Mouse (Mus musculus): ENCODE data around the gene Traf4. TPM values are rescaled to one million over a fixed set of nuclear protein-coding genes. Genes with fewer than 3 reads are reported as not detected.

The Traf4 gene
- polyA plus RNA-seq, 1 experiment from 2014 or later = 52.4 TPM

DNA sequence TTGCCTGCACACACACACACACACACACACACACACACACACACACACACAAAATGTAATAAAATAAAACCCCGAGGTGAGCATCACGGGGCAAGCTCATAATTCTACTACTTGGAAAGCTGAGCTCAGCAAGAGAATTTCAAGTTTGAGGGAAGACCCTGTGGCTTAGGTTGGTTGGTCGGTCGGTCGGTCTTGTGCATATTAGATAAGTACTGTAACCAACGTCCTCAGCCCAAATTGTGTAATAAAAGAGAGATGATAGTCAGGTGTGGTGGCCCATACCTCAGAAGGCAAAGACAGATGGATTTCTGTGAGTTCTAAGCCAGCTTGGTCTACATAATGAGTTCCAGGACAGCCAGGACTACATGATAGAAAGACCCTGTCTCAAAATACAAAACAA lies 31.5 kb downstream of the Traf4 start:
- Histone ChIP-seq H3K36me3 (ENCODE audit: control insufficient read depth, insufficient read depth, low read length) (0 out of 2 replicates have a peak, but pooled peaks cover 4% of the 10 kb centered on the region), H3K27ac (replicated peaks; ENCODE audit: low read depth, low read length) (no peak overlapping the region), H3K9me3 (ENCODE audit: control insufficient read depth, low read length) (no peaks in the 10 kb centered on the region), H3K4me1 (ENCODE audit: control insufficient read depth, insufficient read depth, low read length) (no peaks in the 10 kb centered on the region), H3K9ac (ENCODE audit: low read depth, low read length) (no peak overlapping the region), H3K4me3 (ENCODE audit: low read depth, low read length) (no peak overlapping the region), H3K27me3 (replicated peaks; ENCODE audit: control insufficient read depth, insufficient read depth, low read length) (no peaks in the 10 kb centered on the region), H3K4me2 (ENCODE audit: low read depth, low read length) (no peak overlapping the region)
- WGBS = 85% methylated on average over 6 of the region's 6 CpGs
- DNase-seq (ENCODE audit: low spot score) (no peak), ATAC-seq (ENCODE audit: low read depth) (no peak)

DNA sequence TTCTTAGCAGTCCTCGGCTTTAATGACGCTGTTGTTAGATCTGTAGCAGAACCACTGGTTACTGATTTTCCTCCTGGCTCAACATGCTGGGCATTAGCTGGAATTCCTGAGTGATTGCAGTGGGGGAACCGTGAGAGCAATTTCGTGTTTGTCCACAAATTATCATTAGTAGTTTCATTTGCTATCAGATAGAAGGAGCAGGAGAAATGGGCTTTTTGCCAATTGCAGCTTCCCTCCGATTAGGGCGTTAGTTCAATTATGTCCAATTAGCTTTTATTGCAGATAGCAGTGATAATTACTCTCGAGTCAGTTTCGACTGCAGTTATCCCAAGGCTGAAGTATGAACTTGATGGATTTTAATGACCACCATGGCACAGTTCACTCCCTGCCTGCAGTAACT lies 35.9 kb downstream of the Traf4 start:
- H3K36me3 ChIP-seq (ENCODE audit: control insufficient read depth, insufficient read depth, low read length) = 0 out of 2 replicates have a peak, but pooled peaks cover 4% of the 10 kb centered on the region
- no peak overlapping the region for H3K4me3 ChIP-seq (ENCODE audit: low read depth, low read length)
- H3K27me3 ChIP-seq (replicated peaks; ENCODE audit: control insufficient read depth, insufficient read depth, low read length) = no peaks in the 10 kb centered on the region
- DNase-seq (ENCODE audit: low spot score) (no peak), ATAC-seq (ENCODE audit: low read depth) (no peak)
- H3K4me2 ChIP-seq (ENCODE audit: low read depth, low read length) = no peak overlapping the region
- no peaks in the 10 kb centered on the region for H3K4me1 ChIP-seq (ENCODE audit: control insufficient read depth, insufficient read depth, low read length)
- WGBS = 76% methylated on average over 8 of the region's 8 CpGs
- H3K9ac ChIP-seq (ENCODE audit: low read depth, low read length) = no peak overlapping the region
- no peak overlapping the region for H3K27ac ChIP-seq (replicated peaks; ENCODE audit: low read depth, low read length)
- no peaks in the 10 kb centered on the region for H3K9me3 ChIP-seq (ENCODE audit: control insufficient read depth, low read length)

DNA sequence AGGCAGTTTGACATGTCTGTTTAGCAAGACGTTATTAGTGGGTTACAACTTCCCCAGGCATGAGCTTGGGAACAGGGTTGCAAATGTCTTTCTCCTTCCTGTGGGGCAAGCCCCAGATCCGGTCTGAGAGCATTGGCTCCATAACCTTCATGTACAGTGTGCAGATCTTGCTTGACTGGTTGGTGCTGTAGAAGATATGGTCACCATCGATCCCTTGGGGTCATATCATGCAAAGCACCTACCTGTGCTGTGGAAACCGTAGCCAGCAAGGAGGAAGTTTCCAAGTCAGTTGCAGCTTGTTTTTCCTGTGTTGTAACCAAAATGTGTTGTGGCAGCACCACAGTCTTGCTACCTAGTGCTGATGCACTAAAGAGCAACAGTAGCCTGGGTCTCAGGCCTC lies 38.6 kb downstream of the Traf4 start:
- Histone ChIP-seq H3K4me2 (ENCODE audit: low read depth, low read length) (no peak overlapping the region), H3K4me3 (ENCODE audit: low read depth, low read length) (no peak overlapping the region), H3K4me1 (ENCODE audit: control insufficient read depth, insufficient read depth, low read length) (no peaks in the 10 kb centered on the region), H3K9me3 (ENCODE audit: control insufficient read depth, low read length) (no peaks in the 10 kb centered on the region), H3K9ac (ENCODE audit: low read depth, low read length) (no peak overlapping the region), H3K27ac (replicated peaks; ENCODE audit: low read depth, low read length) (no peak overlapping the region), H3K27me3 (replicated peaks; ENCODE audit: control insufficient read depth, insufficient read depth, low read length) (no peaks in the 10 kb centered on the region), H3K36me3 (ENCODE audit: control insufficient read depth, insufficient read depth, low read length) (0 out of 2 replicates have a peak, but pooled peaks cover under 1% of the 10 kb centered on the region)
- 77% methylated on average over 4 of the region's 4 CpGs for WGBS
- no peak for DNase-seq (ENCODE audit: low spot score)
- ATAC-seq (ENCODE audit: low read depth) = no peak

DNA sequence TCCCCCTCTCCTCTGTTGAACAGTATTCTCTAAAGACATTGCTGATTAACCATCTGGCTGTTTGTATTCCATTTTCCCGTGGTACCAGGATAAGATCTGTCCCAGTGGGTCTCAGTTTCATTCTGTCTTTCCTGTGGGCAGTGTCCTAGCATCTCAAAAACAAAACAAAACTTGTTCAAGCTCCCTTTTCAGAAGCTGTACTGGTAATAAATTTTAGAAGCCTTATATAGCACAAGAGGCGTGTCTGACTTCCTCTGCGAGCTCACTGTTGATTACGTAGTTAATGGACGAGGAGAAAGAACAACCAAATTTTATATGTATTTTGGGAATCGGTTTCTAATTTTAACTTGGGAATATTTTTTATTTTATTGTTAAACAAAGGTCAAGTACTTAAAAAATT lies 39.7 kb downstream of the Traf4 start:
- Histone ChIP-seq H3K4me1 (ENCODE audit: control insufficient read depth, insufficient read depth, low read length) (no peaks in the 10 kb centered on the region), H3K4me2 (ENCODE audit: low read depth, low read length) (no peak overlapping the region), H3K4me3 (ENCODE audit: low read depth, low read length) (no peak overlapping the region), H3K27me3 (replicated peaks; ENCODE audit: control insufficient read depth, insufficient read depth, low read length) (no peaks in the 10 kb centered on the region), H3K9ac (ENCODE audit: low read depth, low read length) (no peak overlapping the region), H3K27ac (replicated peaks; ENCODE audit: low read depth, low read length) (no peak overlapping the region), H3K36me3 (ENCODE audit: control insufficient read depth, insufficient read depth, low read length) (no peaks in the 10 kb centered on the region), H3K9me3 (ENCODE audit: control insufficient read depth, low read length) (no peaks in the 10 kb centered on the region)
- 73% methylated on average over 6 of the region's 6 CpGs for WGBS
- no peak for DNase-seq (ENCODE audit: low spot score)
- no peak; the same call in 1 of the 2 replicates for ATAC-seq (ENCODE audit: low read depth)

DNA sequence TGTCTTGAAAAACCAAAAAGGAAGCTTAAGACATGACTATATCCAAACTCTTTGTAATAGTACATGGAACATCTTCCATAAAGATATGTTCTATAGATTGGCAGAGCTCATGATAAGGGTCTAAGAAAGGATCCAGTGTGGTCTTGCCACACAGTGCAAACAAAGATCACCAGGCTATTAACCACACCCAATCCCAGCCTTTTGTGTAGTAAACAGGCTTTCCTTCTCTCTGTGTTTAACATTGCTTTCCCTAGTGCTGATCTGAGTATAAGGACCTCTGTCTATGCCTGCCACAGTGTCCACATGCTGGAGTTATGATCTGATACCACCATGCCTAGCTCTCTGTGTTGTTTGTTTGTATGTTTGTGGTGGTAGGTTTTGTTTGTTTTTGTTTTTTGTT lies 41.6 kb downstream of the Traf4 start:
- H3K27ac ChIP-seq (replicated peaks; ENCODE audit: low read depth, low read length) = no peak overlapping the region
- no peaks in the 10 kb centered on the region for H3K4me1 ChIP-seq (ENCODE audit: control insufficient read depth, insufficient read depth, low read length)
- no peak overlapping the region for H3K4me3 ChIP-seq (ENCODE audit: low read depth, low read length)
- no peaks in the 10 kb centered on the region for H3K36me3 ChIP-seq (ENCODE audit: control insufficient read depth, insufficient read depth, low read length)
- DNase-seq (ENCODE audit: low spot score) (no peak), ATAC-seq (ENCODE audit: low read depth) (no peak)
- H3K27me3 ChIP-seq (replicated peaks; ENCODE audit: control insufficient read depth, insufficient read depth, low read length) = no peaks in the 10 kb centered on the region
- H3K9ac ChIP-seq (ENCODE audit: low read depth, low read length) = no peak overlapping the region
- no peaks in the 10 kb centered on the region for H3K9me3 ChIP-seq (ENCODE audit: control insufficient read depth, low read length)
- H3K4me2 ChIP-seq (ENCODE audit: low read depth, low read length) = no peak overlapping the region

DNA sequence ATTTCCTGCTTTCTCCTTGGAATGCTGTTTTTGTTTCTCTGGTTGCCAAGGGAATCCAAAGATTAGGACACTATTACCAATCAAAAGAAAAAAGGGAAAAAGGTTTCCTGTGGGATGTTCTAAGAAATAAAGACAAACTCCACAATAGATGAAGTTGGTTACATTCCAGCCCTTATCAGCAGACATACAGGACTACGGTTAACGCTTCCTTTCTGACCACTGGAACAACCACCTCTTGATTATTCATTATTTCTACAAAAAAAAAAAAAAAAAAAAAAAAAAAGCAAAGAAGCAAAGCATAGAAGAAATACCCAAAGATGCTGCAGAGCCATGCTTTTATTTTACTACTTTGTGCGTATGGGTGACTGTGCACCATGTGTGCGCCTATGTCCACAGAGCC lies 42.6 kb downstream of the Traf4 start:
- WGBS = 93% methylated on average over 4 of the region's 4 CpGs
- Histone ChIP-seq H3K4me2 (ENCODE audit: low read depth, low read length) (no peak overlapping the region), H3K4me3 (ENCODE audit: low read depth, low read length) (no peak overlapping the region), H3K27ac (replicated peaks; ENCODE audit: low read depth, low read length) (no peak overlapping the region), H3K36me3 (ENCODE audit: control insufficient read depth, insufficient read depth, low read length) (no peaks in the 10 kb centered on the region), H3K27me3 (replicated peaks; ENCODE audit: control insufficient read depth, insufficient read depth, low read length) (no peaks in the 10 kb centered on the region), H3K9ac (ENCODE audit: low read depth, low read length) (no peak overlapping the region), H3K4me1 (ENCODE audit: control insufficient read depth, insufficient read depth, low read length) (no peaks in the 10 kb centered on the region), H3K9me3 (ENCODE audit: control insufficient read depth, low read length) (no peaks in the 10 kb centered on the region)
- DNase-seq (ENCODE audit: low spot score) (no peak), ATAC-seq (ENCODE audit: low read depth) (no peak)

DNA sequence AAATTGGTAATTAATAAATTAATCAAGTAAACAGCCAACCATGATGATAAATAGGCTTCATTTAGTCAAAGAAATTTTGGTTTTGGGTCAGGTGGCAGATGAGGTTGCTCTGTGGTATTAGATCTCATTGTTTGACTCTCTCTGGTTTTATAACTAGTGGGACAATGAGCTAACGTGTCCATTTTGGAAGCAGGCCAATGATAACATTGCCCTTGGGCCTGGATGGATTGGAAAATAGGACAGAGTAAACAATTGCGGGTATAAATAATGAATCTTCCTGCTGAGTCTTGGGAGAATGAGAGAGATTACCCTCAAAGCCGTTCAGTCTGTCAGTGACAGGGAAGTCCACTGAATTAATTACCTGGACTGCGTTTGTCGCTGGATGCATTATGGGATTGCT lies 44.2 kb downstream of the Traf4 start:
- Histone ChIP-seq H3K9me3 (ENCODE audit: control insufficient read depth, low read length) (no peaks in the 10 kb centered on the region), H3K4me3 (ENCODE audit: low read depth, low read length) (no peak overlapping the region), H3K27me3 (replicated peaks; ENCODE audit: control insufficient read depth, insufficient read depth, low read length) (no peaks in the 10 kb centered on the region), H3K4me1 (ENCODE audit: control insufficient read depth, insufficient read depth, low read length) (peaks cover 2% of the 10 kb centered on the region; the same call in 1 of the 2 replicates), H3K36me3 (ENCODE audit: control insufficient read depth, insufficient read depth, low read length) (no peaks in the 10 kb centered on the region), H3K27ac (replicated peaks; ENCODE audit: low read depth, low read length) (no peak overlapping the region), H3K4me2 (ENCODE audit: low read depth, low read length) (no peak overlapping the region), H3K9ac (ENCODE audit: low read depth, low read length) (no peak overlapping the region)
- ATAC-seq (ENCODE audit: low read depth) (no peak), DNase-seq (ENCODE audit: low spot score) (no peak)
- 69% methylated on average over 5 of the region's 5 CpGs for WGBS

DNA sequence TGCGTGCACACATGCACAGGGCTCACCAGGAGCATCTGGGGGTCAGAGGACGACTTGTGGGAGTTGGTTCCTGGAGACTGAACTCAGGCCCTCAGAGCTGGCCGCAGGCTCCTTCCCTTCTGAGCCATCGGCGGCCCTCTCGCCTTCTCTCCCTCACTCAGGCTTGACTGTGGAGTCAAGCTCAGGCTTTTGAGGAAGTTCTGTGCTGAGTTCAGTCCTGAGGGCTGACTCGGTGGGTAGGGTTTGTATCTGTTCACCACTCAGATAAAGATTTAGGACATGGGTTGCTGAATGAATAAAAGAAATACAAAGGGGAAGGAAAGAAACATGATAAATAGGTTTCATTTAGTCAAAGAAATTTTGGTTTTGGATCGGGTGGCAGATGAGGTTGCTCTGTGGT lies 45.5 kb downstream of the Traf4 start:
- no peak for DNase-seq (ENCODE audit: low spot score)
- Histone ChIP-seq H3K4me3 (ENCODE audit: low read depth, low read length) (no peak overlapping the region), H3K4me2 (ENCODE audit: low read depth, low read length) (no peak overlapping the region), H3K36me3 (ENCODE audit: control insufficient read depth, insufficient read depth, low read length) (no peaks in the 10 kb centered on the region), H3K9ac (ENCODE audit: low read depth, low read length) (no peak overlapping the region), H3K4me1 (ENCODE audit: control insufficient read depth, insufficient read depth, low read length) (peaks cover 3% of the 10 kb centered on the region; the same call in 1 of the 2 replicates), H3K27me3 (replicated peaks; ENCODE audit: control insufficient read depth, insufficient read depth, low read length) (no peaks in the 10 kb centered on the region), H3K27ac (replicated peaks; ENCODE audit: low read depth, low read length) (no peak overlapping the region), H3K9me3 (ENCODE audit: control insufficient read depth, low read length) (no peaks in the 10 kb centered on the region)
- no peak for ATAC-seq (ENCODE audit: low read depth)
- 79% methylated on average over 8 of the region's 8 CpGs for WGBS

DNA sequence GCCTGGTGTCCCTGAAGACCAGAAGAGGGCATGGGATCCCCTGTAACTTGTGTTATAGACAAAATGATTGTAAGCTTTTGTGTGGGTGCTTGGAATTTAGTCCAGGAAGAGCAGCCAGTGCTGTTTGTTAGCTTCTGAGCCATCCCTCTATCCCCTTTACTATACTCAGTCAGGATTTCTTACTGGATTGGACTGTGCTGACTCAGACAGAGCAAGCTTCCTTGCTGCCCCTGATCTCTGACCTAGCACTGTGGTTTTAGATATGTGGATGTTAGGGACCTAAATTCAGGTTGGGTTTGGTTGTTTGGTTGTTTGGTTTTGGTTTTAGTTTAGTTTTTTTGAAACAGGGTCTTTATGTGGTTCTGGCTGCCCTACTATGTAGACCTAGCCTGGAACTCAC lies 46.9 kb downstream of the Traf4 start:
- Histone ChIP-seq H3K9ac (ENCODE audit: low read depth, low read length) (no peak overlapping the region), H3K4me3 (ENCODE audit: low read depth, low read length) (no peak overlapping the region), H3K27ac (replicated peaks; ENCODE audit: low read depth, low read length) (no peak overlapping the region), H3K4me2 (ENCODE audit: low read depth, low read length) (no peak overlapping the region), H3K36me3 (ENCODE audit: control insufficient read depth, insufficient read depth, low read length) (no peaks in the 10 kb centered on the region), H3K4me1 (ENCODE audit: control insufficient read depth, insufficient read depth, low read length) (peaks cover 14% of the 10 kb centered on the region; the same call in 1 of the 2 replicates), H3K9me3 (ENCODE audit: control insufficient read depth, low read length) (no peaks in the 10 kb centered on the region), H3K27me3 (replicated peaks; ENCODE audit: control insufficient read depth, insufficient read depth, low read length) (no peaks in the 10 kb centered on the region)
- DNase-seq (ENCODE audit: low spot score) = no peak
- ATAC-seq (ENCODE audit: low read depth) = no peak

Data from embryonic facial prominence, embryonic 14.5 days (tissue).